Mouse (Mus musculus) gastrocnemius, postnatal 36 days (tissue): ENCODE results near the gene Dnajb9. TPM values are rescaled to one million over a fixed set of nuclear protein-coding genes. Genes with fewer than 3 reads are reported as not detected.

Source experiments
- microRNA-seq, 2 experiments: library from miRNA; unstranded; fragments of <30 nt; microRNA quantifications; one replicate each; pipeline ENCODE4 v1.2.0; 2021
- total RNA-seq, 2 experiments: library from RNA; stranded (reverse); gene quantifications; 2 replicates each; pipeline ENCODE4 v1.2.3; 2021

Dnajb9 gene
- total RNA-seq, 2 experiments from 2014 or later = 28.1 to 33.6 TPM

Small RNA genes lying within 50 kb of the gene (microRNA-seq; reads per million reads assigned to microRNA genes)
- gene Mir5627 = 0 reads per million in 2 experiments

Other genes with a start within 250 kb of the Dnajb9 start
- 100 to 1,000 TPM; 122 to 132 TPM for gene Pnpla8, start 11.0 kb upstream of the Dnajb9 start, total RNA-seq
- gene Nrcam, start 118.6 kb upstream of the Dnajb9 start, total RNA-seq = under 1 TPM; 0.18 to 0.94 TPM